Mouse (Mus musculus) adrenal gland, adult (tissue): Measurements from ENCODE around the gene Oas1h.
"Not testable (repeated sequence)": the region's sequence is repeated elsewhere in the genome, so short reads cannot be mapped to it uniquely, and the experiment has no call there.

Experiments used
- DNase-seq, 2 experiments: peaks; one replicate each; pipeline ENCODE4 v3.0.0; 2022 to 2023; ENCODE audit warnings: low spot score in 1 of 2; ENCODE audit not compliant: inconsistent age in 2 of 2

The Oas1h gene

GRCm38 (mm10) chr5:120861121-120861520 lies at the start of gene Oas1h:
Gene Oas1h (plus strand): TSS chr5:120861421.
- no peak for DNase-seq

- peak; percentile 90 to 96 for DNase-seq
Observed at GRCm38 (mm10) chr5:120811951-120812819, 49.0 kb upstream of the Oas1h start, which contains the start of gene Oas1c. Gene Oas1c (minus strand): TSS chr5:120812514.

GRCm38 (mm10) chr5:120813023-120813422 lies 48.2 kb upstream of the Oas1h start:
- peak in 1 of 2 experiments; percentile 35 for DNase-seq

- DNase-seq: peak; percentile 15 to 70
Observed at GRCm38 (mm10) chr5:120815949-120816348, 45.3 kb upstream of the Oas1h start.

- DNase-seq: no peak
Observed at GRCm38 (mm10) chr5:120818999-120819398, 42.2 kb upstream of the Oas1h start.

- DNase-seq: no peak
Observed at GRCm38 (mm10) chr5:120831031-120831430, 30.2 kb upstream of the Oas1h start.

- no peak for DNase-seq
Observed at GRCm38 (mm10) chr5:120833335-120834280, 27.6 kb upstream of the Oas1h start.

- DNase-seq: peak; percentile 25 to 75
Observed at GRCm38 (mm10) chr5:120836731-120837585, 24.3 kb upstream of the Oas1h start.

- DNase-seq: peak; percentile 8 to 29
Observed at GRCm38 (mm10) chr5:120844713-120845112, 16.5 kb upstream of the Oas1h start.

- DNase-seq: no peak
Observed at GRCm38 (mm10) chr5:120847067-120847466, 14.2 kb upstream of the Oas1h start, which contains the start of gene Oas1f. Gene Oas1f (plus strand): TSS chr5:120847367.

GRCm38 (mm10) chr5:120849601-120850136 lies 11.6 kb upstream of the Oas1h start:
- peak; percentile 21 to 65 for DNase-seq

GRCm38 (mm10) chr5:120859241-120859640 lies 2.0 kb upstream of the Oas1h start:
- DNase-seq: no peak

GRCm38 (mm10) chr5:120865336-120865860 lies 4.2 kb downstream of the Oas1h start:
- DNase-seq: peak in 1 of 2 experiments; percentile 33

- DNase-seq: no peak
Observed at GRCm38 (mm10) chr5:120869436-120870015, 8.3 kb downstream of the Oas1h start.

- no peak for DNase-seq
Observed at GRCm38 (mm10) chr5:120870081-120870480, 8.9 kb downstream of the Oas1h start.

GRCm38 (mm10) chr5:120870782-120871181 lies 9.6 kb downstream of the Oas1h start:
- no peak for DNase-seq

GRCm38 (mm10) chr5:120871469-120871868 lies 10.2 kb downstream of the Oas1h start:
- DNase-seq: no peak

- DNase-seq: not testable (repeated sequence)
Observed at GRCm38 (mm10) chr5:120876839-120877238, 15.6 kb downstream of the Oas1h start.

- not testable (repeated sequence) for DNase-seq
Observed at GRCm38 (mm10) chr5:120877407-120877806, 16.2 kb downstream of the Oas1h start.
